Mouse (Mus musculus): ENCODE data around the gene Dok1. TPM values are rescaled to one million over a fixed set of nuclear protein-coding genes. Genes with fewer than 3 reads are reported as not detected.

The Dok1 gene
- polyA plus RNA-seq, 1 experiment from 2014 or later: 2.2 TPM

GRCm38 (mm10) chr6:83069488-83070246 lies 36.4 kb upstream of the Dok1 start:
- H3K9ac ChIP-seq (ENCODE audit: low read depth, low read length): no peak overlapping the region
- H3K36me3 ChIP-seq (ENCODE audit: control insufficient read depth, insufficient read depth, low read length): no peaks in the 10 kb centered on the region
- no peak for ATAC-seq
- no peak overlapping the region for H3K27ac ChIP-seq (ENCODE audit: low read depth, low read length)
- no peaks in the 10 kb centered on the region for H3K9me3 ChIP-seq (ENCODE audit: control insufficient read depth, low read length)
- under 1% methylated on average over 69 of the region's 69 CpGs for whole genome bisulfite sequencing
- no peak overlapping the region; the same call in 1 of the 2 replicates for H3K4me2 ChIP-seq (ENCODE audit: low read length)
- H3K4me1 ChIP-seq (ENCODE audit: control insufficient read depth, insufficient read depth, low read depth, low read length): peaks cover 7% of the 10 kb centered on the region; the same call in 1 of the 2 replicates
- H3K4me3 ChIP-seq (ENCODE audit: low read length): peak overlapping the region; percentile 17; the same call in 1 of the 2 replicates
- peaks cover 76% of the 10 kb centered on the region for H3K27me3 ChIP-seq (replicated peaks; ENCODE audit: control insufficient read depth, insufficient read depth, low read length)

- H3K27me3 ChIP-seq (replicated peaks; ENCODE audit: control insufficient read depth, insufficient read depth, low read length): peaks cover 71% of the 10 kb centered on the region
- H3K9ac ChIP-seq (ENCODE audit: low read depth, low read length): no peak overlapping the region
- peak overlapping the region; percentile 18; the same call in 1 of the 2 replicates for H3K4me3 ChIP-seq (ENCODE audit: low read length)
- peaks cover 7% of the 10 kb centered on the region; the same call in 1 of the 2 replicates for H3K4me1 ChIP-seq (ENCODE audit: control insufficient read depth, insufficient read depth, low read depth, low read length)
- peak overlapping the region; percentile 27 for H3K4me2 ChIP-seq (ENCODE audit: low read length)
- no peaks in the 10 kb centered on the region for H3K9me3 ChIP-seq (ENCODE audit: control insufficient read depth, low read length)
- under 1% methylated on average over 48 of the region's 81 CpGs for WGBS
- H3K36me3 ChIP-seq (ENCODE audit: control insufficient read depth, insufficient read depth, low read length): no peaks in the 10 kb centered on the region
- no peak for ATAC-seq
- H3K27ac ChIP-seq (ENCODE audit: low read depth, low read length): no peak overlapping the region
Measured at GRCm38 (mm10) chr6:83068706-83069487, 35.6 kb upstream of the Dok1 start.

GRCm38 (mm10) chr6:83068221-83068620 lies 35.0 kb upstream of the Dok1 start:
- no peak overlapping the region for H3K4me3 ChIP-seq (ENCODE audit: low read length)
- H3K4me2 ChIP-seq (ENCODE audit: low read length): no peak overlapping the region
- no peak overlapping the region for H3K9ac ChIP-seq (ENCODE audit: low read depth, low read length)
- H3K27me3 ChIP-seq (replicated peaks; ENCODE audit: control insufficient read depth, insufficient read depth, low read length): peaks cover 72% of the 10 kb centered on the region
- ATAC-seq: no peak
- no peak overlapping the region for H3K27ac ChIP-seq (ENCODE audit: low read depth, low read length)
- H3K4me1 ChIP-seq (ENCODE audit: control insufficient read depth, insufficient read depth, low read depth, low read length): peaks cover 7% of the 10 kb centered on the region; the same call in 1 of the 2 replicates
- no peaks in the 10 kb centered on the region for H3K9me3 ChIP-seq (ENCODE audit: control insufficient read depth, low read length)
- no peaks in the 10 kb centered on the region for H3K36me3 ChIP-seq (ENCODE audit: control insufficient read depth, insufficient read depth, low read length)
- WGBS: 2% methylated on average over 8 of the region's 8 CpGs

- Histone ChIP-seq H3K9ac (ENCODE audit: low read depth, low read length) (no peak overlapping the region), H3K27me3 (replicated peaks; ENCODE audit: control insufficient read depth, insufficient read depth, low read length) (peaks cover 75% of the 10 kb centered on the region), H3K9me3 (ENCODE audit: control insufficient read depth, low read length) (no peaks in the 10 kb centered on the region), H3K4me3 (ENCODE audit: low read length) (no peak overlapping the region), H3K27ac (ENCODE audit: low read depth, low read length) (no peak overlapping the region), H3K4me2 (ENCODE audit: low read length) (no peak overlapping the region), H3K4me1 (ENCODE audit: control insufficient read depth, insufficient read depth, low read depth, low read length) (peaks cover 7% of the 10 kb centered on the region; the same call in 1 of the 2 replicates), H3K36me3 (ENCODE audit: control insufficient read depth, insufficient read depth, low read length) (no peaks in the 10 kb centered on the region)
- ATAC-seq: no peak
- 26% methylated on average over 6 of the region's 6 CpGs for WGBS
Measured at GRCm38 (mm10) chr6:83066441-83066840, 33.2 kb upstream of the Dok1 start.

GRCm38 (mm10) chr6:83065995-83066394 lies 32.7 kb upstream of the Dok1 start:
- Histone ChIP-seq H3K27ac (ENCODE audit: low read depth, low read length) (no peak overlapping the region), H3K4me1 (ENCODE audit: control insufficient read depth, insufficient read depth, low read depth, low read length) (peaks cover 7% of the 10 kb centered on the region; the same call in 1 of the 2 replicates), H3K9me3 (ENCODE audit: control insufficient read depth, low read length) (no peaks in the 10 kb centered on the region), H3K9ac (ENCODE audit: low read depth, low read length) (no peak overlapping the region), H3K4me3 (ENCODE audit: low read length) (no peak overlapping the region), H3K27me3 (replicated peaks; ENCODE audit: control insufficient read depth, insufficient read depth, low read length) (peaks cover 70% of the 10 kb centered on the region), H3K4me2 (ENCODE audit: low read length) (no peak overlapping the region), H3K36me3 (ENCODE audit: control insufficient read depth, insufficient read depth, low read length) (no peaks in the 10 kb centered on the region)
- 39% methylated on average over 8 of the region's 8 CpGs for WGBS
- no peak for ATAC-seq

GRCm38 (mm10) chr6:83058725-83059124 lies 25.5 kb upstream of the Dok1 start:
- no peak overlapping the region for H3K27ac ChIP-seq (ENCODE audit: low read depth, low read length)
- no peak overlapping the region for H3K4me3 ChIP-seq (ENCODE audit: low read length)
- H3K4me2 ChIP-seq (ENCODE audit: low read length): no peak overlapping the region
- WGBS: 88% methylated on average over 2 of the region's 2 CpGs
- H3K27me3 ChIP-seq (replicated peaks; ENCODE audit: control insufficient read depth, insufficient read depth, low read length): peaks cover 20% of the 10 kb centered on the region
- H3K4me1 ChIP-seq (ENCODE audit: control insufficient read depth, insufficient read depth, low read depth, low read length): peaks cover 13% of the 10 kb centered on the region
- H3K9ac ChIP-seq (ENCODE audit: low read depth, low read length): no peak overlapping the region
- no peak for ATAC-seq
- H3K36me3 ChIP-seq (ENCODE audit: control insufficient read depth, insufficient read depth, low read length): peaks cover 5% of the 10 kb centered on the region; the same call in 1 of the 2 replicates
- H3K9me3 ChIP-seq (ENCODE audit: control insufficient read depth, low read length): no peaks in the 10 kb centered on the region

GRCm38 (mm10) chr6:83057790-83058189 lies 24.5 kb upstream of the Dok1 start, which contains the start of gene Dqx1:
Dqx1 (plus strand) TSS chr6:83057844.
- Histone ChIP-seq H3K27me3 (replicated peaks; ENCODE audit: control insufficient read depth, insufficient read depth, low read length) (peaks cover 10% of the 10 kb centered on the region), H3K4me2 (ENCODE audit: low read length) (no peak within 1 kb of the TSS), H3K27ac (ENCODE audit: low read depth, low read length) (no peak within 1 kb of the TSS), H3K9me3 (ENCODE audit: control insufficient read depth, low read length) (no peaks in the 10 kb centered on the region), H3K4me3 (ENCODE audit: low read length) (no peak within 1 kb of the TSS), H3K36me3 (ENCODE audit: control insufficient read depth, insufficient read depth, low read length) (peaks cover 5% of the 10 kb centered on the region; the same call in 1 of the 2 replicates), H3K4me1 (ENCODE audit: control insufficient read depth, insufficient read depth, low read depth, low read length) (peaks cover 19% of the 10 kb centered on the region), H3K9ac (ENCODE audit: low read depth, low read length) (no peak within 1 kb of the TSS)
- WGBS: 60% methylated on average over 3 of the region's 3 CpGs
- ATAC-seq: no peak

- peaks cover 7% of the 10 kb centered on the region; the same call in 1 of the 2 replicates for H3K36me3 ChIP-seq (ENCODE audit: control insufficient read depth, insufficient read depth, low read length)
- H3K4me1 ChIP-seq (ENCODE audit: control insufficient read depth, insufficient read depth, low read depth, low read length): peaks cover 24% of the 10 kb centered on the region
- peak within 1 kb of the TSS; percentile 91 for H3K9ac ChIP-seq (ENCODE audit: low read depth, low read length)
- peak within 1 kb of the TSS; percentile 89 for H3K4me3 ChIP-seq (ENCODE audit: low read length)
- no peak; the same call in 1 of the 2 replicates for ATAC-seq
- 1% methylated on average over 50 of the region's 50 CpGs for WGBS
- H3K9me3 ChIP-seq (ENCODE audit: control insufficient read depth, low read length): no peaks in the 10 kb centered on the region
- no peaks in the 10 kb centered on the region for H3K27me3 ChIP-seq (replicated peaks; ENCODE audit: control insufficient read depth, insufficient read depth, low read length)
- H3K27ac ChIP-seq (ENCODE audit: low read depth, low read length): peak within 1 kb of the TSS; percentile 88
- peak within 1 kb of the TSS; percentile 88 for H3K4me2 ChIP-seq (ENCODE audit: low read length)
Measured at GRCm38 (mm10) chr6:83054871-83055431, 21.7 kb upstream of the Dok1 start, which contains the start of gene Htra2. Htra2 (minus strand) TSS chr6:83055273.

Data from hindbrain, embryonic 16.5 days (tissue).